Mouse (Mus musculus) adrenal gland, postnatal 10 days (tissue): ENCODE results near the gene Slc27a3. TPM values are rescaled to one million over a fixed set of nuclear protein-coding genes. Genes with fewer than 3 reads are reported as not detected.

ENCODE experiments used
- DNase-seq: peaks from one replicate; pipeline ENCODE4 v3.0.0; 2021; ENCODE audit warnings: mixed read lengths
- total RNA-seq, 2 experiments: library from RNA; stranded (reverse); gene quantifications; 2 replicates each; pipeline ENCODE4 v1.2.3; 2021

The Slc27a3 gene
- total RNA-seq, 2 experiments from 2014 or later: 55.2 to 65.9 TPM

- no peak for DNase-seq
Observed at GRCm38 (mm10) chr3:90340177-90340576, 49.6 kb downstream of the Slc27a3 start.

- no peak for DNase-seq
Observed at GRCm38 (mm10) chr3:90338190-90338589, 51.5 kb downstream of the Slc27a3 start.

- DNase-seq: no peak
Observed at GRCm38 (mm10) chr3:90335517-90335916, 54.2 kb downstream of the Slc27a3 start.

Other genes starting within 250 kb of the Slc27a3 start
- gene Rps27, start 176.3 kb downstream of the Slc27a3 start, total RNA-seq: 1,000 to 10,000 TPM; 1,820 to 1,837 TPM
- 10 to 100 TPM; 30.6 to 39.6 TPM for gene Rab13, start 176.2 kb downstream of the Slc27a3 start, total RNA-seq
- gene Jtb, start 158.3 kb downstream of the Slc27a3 start, total RNA-seq: 10 to 100 TPM; 57.2 to 57.9 TPM
- under 1 TPM; 0.36 to 0.55 TPM for gene Creb3l4, start 146.4 kb downstream of the Slc27a3 start, total RNA-seq
- 100 to 1,000 TPM; 114 to 118 TPM for gene Slc39a1, start 141.8 kb downstream of the Slc27a3 start, total RNA-seq
- gene Crtc2, start 135.8 kb downstream of the Slc27a3 start, total RNA-seq: 10 to 100 TPM; 36.1 to 47.7 TPM
- 10 to 100 TPM in 1 of 2 experiments, 1 to 10 TPM in 1; 8.5 to 17.0 TPM for gene Dennd4b, start 124.8 kb downstream of the Slc27a3 start, total RNA-seq
- 10 to 100 TPM; 55.5 to 65.9 TPM for gene Gatad2b, start 96.8 kb downstream of the Slc27a3 start, total RNA-seq
- gene Ints3, start 43.7 kb upstream of the Slc27a3 start, total RNA-seq: 10 to 100 TPM; 46.8 to 51.6 TPM
- 100 to 1,000 TPM in 1 of 2 experiments, 10 to 100 TPM in 1; 88.3 to 101 TPM for gene Npr1, start 75.9 kb upstream of the Slc27a3 start, total RNA-seq
- 10 to 100 TPM; 59.1 to 63.2 TPM for gene Ilf2, start 86.2 kb upstream of the Slc27a3 start, total RNA-seq
- 10 to 100 TPM; 46.6 to 59.3 TPM for gene Snapin, start 101.1 kb upstream of the Slc27a3 start, total RNA-seq
- 100 to 1,000 TPM; 101 to 108 TPM for gene Chtop, start 119.6 kb upstream of the Slc27a3 start, total RNA-seq
- gene S100a1, start 124.5 kb upstream of the Slc27a3 start, total RNA-seq: 100 to 1,000 TPM; 263 to 269 TPM
- gene S100a13, start 124.5 kb upstream of the Slc27a3 start, total RNA-seq: 10 to 100 TPM; 59.6 to 60.9 TPM
- under 1 TPM; 0.24 to 0.70 TPM for gene S100a14, start 136.9 kb upstream of the Slc27a3 start, total RNA-seq
- 10 to 100 TPM; 73.5 to 91.6 TPM for gene S100a16, start 147.3 kb upstream of the Slc27a3 start, total RNA-seq
- not detected for gene S100a3, start 170.6 kb upstream of the Slc27a3 start, total RNA-seq
- gene S100a2, start 200.3 kb upstream of the Slc27a3 start, total RNA-seq: not detected
- not detected for gene Gm42674, start 212.0 kb upstream of the Slc27a3 start, total RNA-seq
- 10 to 100 TPM; 16.9 to 18.5 TPM for gene S100a4, start 213.8 kb upstream of the Slc27a3 start, total RNA-seq
- not detected for gene S100a5, start 218.6 kb upstream of the Slc27a3 start, total RNA-seq
- 10 to 100 TPM; 72.2 to 82.8 TPM for gene S100a6, start 222.9 kb upstream of the Slc27a3 start, total RNA-seq